Mouse (Mus musculus): Measurements from ENCODE around the gene Zfp787. TPM values are rescaled to one million over a fixed set of nuclear protein-coding genes. Genes with fewer than 3 reads are reported as not detected.

The Zfp787 gene
- total and polyA plus RNA-seq, 2 experiments from 2014 or later: 38.5 to 86.2 TPM

DNA sequence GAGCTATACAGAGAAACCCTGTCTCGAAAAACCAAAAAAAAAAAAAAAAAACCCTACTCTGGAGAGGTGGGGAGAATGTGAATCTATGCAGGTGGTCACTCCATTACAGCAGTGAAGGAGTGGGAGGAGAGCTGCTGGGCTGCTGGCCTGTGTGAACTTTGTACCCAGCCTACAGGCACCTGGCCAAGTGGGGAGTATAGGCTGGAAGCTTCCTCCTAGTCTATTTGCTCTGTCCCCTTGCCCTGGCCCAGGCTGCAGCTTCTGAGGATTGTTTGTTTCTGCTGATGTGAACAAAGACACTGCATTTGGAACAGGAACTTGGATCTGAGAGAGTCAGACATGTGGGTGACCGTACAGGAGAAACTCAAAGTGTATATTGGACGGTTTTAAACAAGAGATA, 13.6 kb upstream of the Zfp787 start:
- Histone ChIP-seq H3K36me3 (replicated peaks; ENCODE audit: control insufficient read depth, insufficient read depth, low read length) (no peaks in the 10 kb centered on the region), H3K27ac (ENCODE audit: low read depth) (no peak overlapping the region), H3K9me3 (replicated peaks; ENCODE audit: control insufficient read depth, low read length) (no peaks in the 10 kb centered on the region), H3K27me3 (ENCODE audit: control insufficient read depth, insufficient read depth, low read length) (no peaks in the 10 kb centered on the region), H3K9ac (replicated peaks; ENCODE audit: low read depth, low read length) (no peak overlapping the region), H3K4me1 (ENCODE audit: control insufficient read depth, insufficient read depth) (0 out of 2 replicates have a peak, but pooled peaks cover 6% of the 10 kb centered on the region), H3K4me2 (ENCODE audit: low read depth, low read length) (no peak overlapping the region), H3K4me3 (ENCODE audit: low read depth, low read length) (no peak overlapping the region)
- 62% methylated on average over 3 of the region's 3 CpGs for WGBS
- TF ChIP-seq CTCF (IDR thresholded peaks at IDR 0.05; ENCODE audit: low read depth): no peak
- no peak for TF ChIP-seq EP300 (IDR thresholded peaks at IDR 0.05; ENCODE audit: low read depth)
- DNase-seq (ENCODE audit: low spot score): no peak
- ATAC-seq (ENCODE audit: insufficient read depth, low read depth): no peak

- Histone ChIP-seq H3K27ac (ENCODE audit: low read depth) (no peak overlapping the region), H3K36me3 (replicated peaks; ENCODE audit: control insufficient read depth, insufficient read depth, low read length) (no peaks in the 10 kb centered on the region), H3K27me3 (ENCODE audit: control insufficient read depth, insufficient read depth, low read length) (no peaks in the 10 kb centered on the region), H3K9me3 (replicated peaks; ENCODE audit: control insufficient read depth, low read length) (no peaks in the 10 kb centered on the region), H3K4me3 (ENCODE audit: low read depth, low read length) (no peak overlapping the region), H3K9ac (replicated peaks; ENCODE audit: low read depth, low read length) (no peak overlapping the region), H3K4me1 (ENCODE audit: control insufficient read depth, insufficient read depth) (no peaks in the 10 kb centered on the region), H3K4me2 (ENCODE audit: low read depth, low read length) (no peak overlapping the region)
- no peak for DNase-seq (ENCODE audit: low spot score)
- TF ChIP-seq EP300 (IDR thresholded peaks at IDR 0.05; ENCODE audit: low read depth) (no peak), CTCF (IDR thresholded peaks at IDR 0.05; ENCODE audit: low read depth) (no peak)
- whole genome bisulfite sequencing: 48% methylated on average over 5 of the region's 5 CpGs
- ATAC-seq (ENCODE audit: insufficient read depth, low read depth): no peak
These were observed 8.9 kb upstream of the Zfp787 start for GRCm38 (mm10) chr7:6164671-6165070.

GRCm38 (mm10) chr7:6162172-6162571, 6.4 kb upstream of the Zfp787 start:
- 0 out of 2 replicates have a peak, but pooled peaks cover 2% of the 10 kb centered on the region for H3K4me1 ChIP-seq (ENCODE audit: control insufficient read depth, insufficient read depth)
- DNase-seq (ENCODE audit: low spot score) (no peak), ATAC-seq (ENCODE audit: insufficient read depth, low read depth) (no peak)
- H3K27ac ChIP-seq (ENCODE audit: low read depth): no peak overlapping the region
- H3K9me3 ChIP-seq (replicated peaks; ENCODE audit: control insufficient read depth, low read length): no peaks in the 10 kb centered on the region
- H3K4me2 ChIP-seq (ENCODE audit: low read depth, low read length): no peak overlapping the region
- no peaks in the 10 kb centered on the region for H3K27me3 ChIP-seq (ENCODE audit: control insufficient read depth, insufficient read depth, low read length)
- no peak for TF ChIP-seq CTCF (IDR thresholded peaks at IDR 0.05; ENCODE audit: low read depth)
- no peak for TF ChIP-seq EP300 (IDR thresholded peaks at IDR 0.05; ENCODE audit: low read depth)
- H3K9ac ChIP-seq (replicated peaks; ENCODE audit: low read depth, low read length): no peak overlapping the region
- H3K4me3 ChIP-seq (ENCODE audit: low read depth, low read length): no peak overlapping the region
- H3K36me3 ChIP-seq (replicated peaks; ENCODE audit: control insufficient read depth, insufficient read depth, low read length): no peaks in the 10 kb centered on the region
- 67% methylated on average over 4 of the region's 4 CpGs for WGBS

- WGBS: 40% methylated on average over 3 of the region's 3 CpGs
- no peak overlapping the region for H3K4me3 ChIP-seq (ENCODE audit: low read depth, low read length)
- no peak overlapping the region for H3K27ac ChIP-seq (ENCODE audit: low read depth)
- ATAC-seq (ENCODE audit: insufficient read depth, low read depth) (no peak), DNase-seq (ENCODE audit: low spot score) (no peak)
- H3K4me2 ChIP-seq (ENCODE audit: low read depth, low read length): no peak overlapping the region
- no peak for TF ChIP-seq CTCF (IDR thresholded peaks at IDR 0.05; ENCODE audit: low read depth)
- TF ChIP-seq EP300 (IDR thresholded peaks at IDR 0.05; ENCODE audit: low read depth): no peak
- no peaks in the 10 kb centered on the region for H3K36me3 ChIP-seq (replicated peaks; ENCODE audit: control insufficient read depth, insufficient read depth, low read length)
- H3K4me1 ChIP-seq (ENCODE audit: control insufficient read depth, insufficient read depth): peaks cover 8% of the 10 kb centered on the region; the same call in 1 of the 2 replicates
- no peaks in the 10 kb centered on the region for H3K9me3 ChIP-seq (replicated peaks; ENCODE audit: control insufficient read depth, low read length)
- H3K27me3 ChIP-seq (ENCODE audit: control insufficient read depth, insufficient read depth, low read length): no peaks in the 10 kb centered on the region
- H3K9ac ChIP-seq (replicated peaks; ENCODE audit: low read depth, low read length): no peak overlapping the region
These were observed 5.7 kb upstream of the Zfp787 start for GRCm38 (mm10) chr7:6161541-6161940.

DNA sequence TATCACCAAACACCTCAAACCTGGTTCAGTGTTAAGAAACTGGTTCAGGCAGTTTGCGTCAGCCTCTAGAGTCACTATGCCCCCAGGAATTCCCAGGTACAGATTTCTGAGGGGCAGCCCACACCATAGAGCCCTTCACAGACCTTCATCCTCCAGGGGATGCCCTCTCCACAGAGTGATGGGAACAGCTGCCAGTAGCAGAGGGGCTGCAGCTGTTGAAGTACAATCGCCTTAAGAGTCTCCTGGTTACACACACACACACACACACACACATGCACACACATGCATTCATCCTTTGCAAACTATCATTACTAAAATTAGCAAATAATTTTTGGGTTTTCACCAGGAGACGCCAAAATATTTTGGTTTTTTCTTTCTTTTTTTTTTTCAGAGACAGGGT, 3.8 kb upstream of the Zfp787 start:
- Histone ChIP-seq H3K4me2 (ENCODE audit: low read depth, low read length) (no peak overlapping the region), H3K27ac (ENCODE audit: low read depth) (no peak overlapping the region), H3K36me3 (replicated peaks; ENCODE audit: control insufficient read depth, insufficient read depth, low read length) (no peaks in the 10 kb centered on the region), H3K9me3 (replicated peaks; ENCODE audit: control insufficient read depth, low read length) (no peaks in the 10 kb centered on the region), H3K4me1 (ENCODE audit: control insufficient read depth, insufficient read depth) (peaks cover 10% of the 10 kb centered on the region; the same call in 1 of the 2 replicates), H3K27me3 (ENCODE audit: control insufficient read depth, insufficient read depth, low read length) (no peaks in the 10 kb centered on the region), H3K9ac (replicated peaks; ENCODE audit: low read depth, low read length) (no peak overlapping the region), H3K4me3 (ENCODE audit: low read depth, low read length) (no peak overlapping the region)
- DNase-seq (ENCODE audit: low spot score) (no peak), ATAC-seq (ENCODE audit: insufficient read depth, low read depth) (no peak)
- TF ChIP-seq EP300 (IDR thresholded peaks at IDR 0.05; ENCODE audit: low read depth) (no peak), CTCF (IDR thresholded peaks at IDR 0.05; ENCODE audit: low read depth) (no peak)
- WGBS: 83% methylated on average over 3 of the region's 3 CpGs

DNA sequence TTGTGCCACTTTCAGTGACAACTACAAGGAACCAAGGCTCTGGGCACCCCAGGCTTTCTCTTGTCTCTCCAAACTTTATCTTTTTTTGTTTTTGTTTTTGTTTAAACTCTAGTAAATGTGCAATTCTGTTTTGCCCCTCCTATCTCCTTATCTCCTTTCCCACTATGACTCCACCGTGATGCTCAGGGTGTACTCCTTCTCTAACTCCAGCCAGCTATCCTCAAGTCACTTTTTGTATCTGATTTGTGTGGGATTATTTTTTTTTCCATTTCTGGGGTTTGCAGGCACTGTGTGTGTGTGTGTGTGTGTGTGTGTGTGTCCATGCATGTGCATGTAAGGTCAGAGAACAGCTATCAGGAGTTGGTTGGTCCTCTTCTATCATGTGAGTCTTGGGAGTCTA, 1.7 kb upstream of the Zfp787 start:
- TF ChIP-seq CTCF (IDR thresholded peaks at IDR 0.05; ENCODE audit: low read depth): no peak
- no peak for TF ChIP-seq EP300 (IDR thresholded peaks at IDR 0.05; ENCODE audit: low read depth)
- Histone ChIP-seq H3K9ac (replicated peaks; ENCODE audit: low read depth, low read length) (no peak overlapping the region), H3K4me1 (ENCODE audit: control insufficient read depth, insufficient read depth) (peaks cover 31% of the 10 kb centered on the region), H3K4me3 (ENCODE audit: low read depth, low read length) (no peak overlapping the region), H3K4me2 (ENCODE audit: low read depth, low read length) (no peak overlapping the region), H3K36me3 (replicated peaks; ENCODE audit: control insufficient read depth, insufficient read depth, low read length) (no peaks in the 10 kb centered on the region), H3K9me3 (replicated peaks; ENCODE audit: control insufficient read depth, low read length) (no peaks in the 10 kb centered on the region), H3K27ac (ENCODE audit: low read depth) (no peak overlapping the region), H3K27me3 (ENCODE audit: control insufficient read depth, insufficient read depth, low read length) (no peaks in the 10 kb centered on the region)
- WGBS: 47% methylated on average over 1 of the region's 1 CpGs
- ATAC-seq (ENCODE audit: insufficient read depth, low read depth) (no peak), DNase-seq (ENCODE audit: low spot score) (no peak)
